Mouse (Mus musculus): ENCODE results near the gene Abcb6.
A peak's percentile ranks its signal among the peaks of the same experiment; 100 is the strongest.

Abcb6 gene

GRCm38 (mm10) chr1:75201236-75201635 is 21.0 kb upstream of the Abcb6 start:
- DNase-seq (ENCODE audit: low spot score) = no peak

DNA sequence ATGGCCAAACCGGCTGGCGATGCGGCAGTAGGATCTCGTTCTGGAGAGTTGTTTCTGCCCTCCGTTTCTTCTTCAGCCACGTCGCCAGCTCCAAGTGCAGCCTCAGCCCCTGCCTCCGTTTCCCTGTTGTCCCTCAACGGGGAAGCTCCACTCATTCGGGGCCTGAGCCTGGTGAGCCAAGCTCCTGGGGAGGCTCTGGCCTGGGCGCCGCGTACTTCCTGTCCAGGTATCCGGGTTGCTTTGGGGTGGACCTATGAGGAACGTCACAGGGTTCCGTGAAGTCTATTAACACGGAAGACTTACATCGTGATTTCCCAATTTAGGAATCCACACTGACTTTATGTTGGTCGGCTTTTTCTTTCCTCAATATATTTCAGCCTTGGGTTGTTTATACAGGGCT is 12.3 kb upstream of the Abcb6 start:
- no peak for DNase-seq (ENCODE audit: low spot score)

DNA sequence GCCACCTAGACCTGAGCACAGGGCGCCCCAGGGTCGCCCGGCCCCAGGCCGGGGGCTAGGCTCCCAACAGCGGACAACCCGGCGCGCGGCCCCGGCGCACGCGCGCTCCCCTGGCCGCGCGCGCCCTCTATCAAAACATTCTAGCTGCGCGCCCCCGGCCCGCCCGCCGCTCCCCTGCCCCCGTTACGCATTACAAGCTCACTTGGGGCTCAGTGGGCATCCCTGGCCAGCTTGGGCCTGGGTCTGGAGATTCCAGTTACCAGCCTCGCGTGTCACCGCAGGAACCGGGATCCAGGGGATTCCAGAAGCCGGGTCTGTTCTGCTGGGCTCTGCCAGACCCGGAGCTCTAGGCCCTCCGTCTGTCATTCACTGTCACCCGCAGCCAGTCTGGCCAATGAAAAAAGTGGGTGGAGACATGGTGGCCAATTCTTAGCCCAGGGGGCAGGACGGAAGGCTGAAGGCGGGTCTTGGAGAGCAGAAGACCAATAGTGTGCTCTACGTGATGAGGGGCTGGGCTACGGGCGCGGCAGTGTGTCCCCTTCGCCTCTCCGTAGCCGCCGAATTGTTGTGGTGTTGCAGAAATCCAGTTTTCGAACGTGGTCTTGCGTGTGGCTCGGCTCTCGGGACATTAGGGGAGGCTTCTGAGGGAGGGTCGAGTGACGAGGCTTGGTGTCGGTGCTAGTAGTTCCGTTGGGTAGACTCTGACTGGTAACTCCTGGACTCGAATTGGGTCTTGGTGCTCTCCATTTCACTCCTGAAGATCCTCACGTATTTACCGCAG is 11.6 kb upstream of the Abcb6 start, which contains the start of the genes Ankzf1 and Atg9a:
TSS of gene Ankzf1 (plus strand) at position 530 of the 781 bp plus-strand sequence.
TSS of gene Atg9a (minus strand) at position 575 of the 781 bp plus-strand sequence.
- peak; percentile 97 for DNase-seq (ENCODE audit: low spot score)

- no peak for DNase-seq (ENCODE audit: low spot score)
Measured at GRCm38 (mm10) chr1:75191258-75191621, 11.0 kb upstream of the Abcb6 start.

- DNase-seq (ENCODE audit: low spot score) = no peak
Measured at GRCm38 (mm10) chr1:75190577-75190976, 10.4 kb upstream of the Abcb6 start.

DNA sequence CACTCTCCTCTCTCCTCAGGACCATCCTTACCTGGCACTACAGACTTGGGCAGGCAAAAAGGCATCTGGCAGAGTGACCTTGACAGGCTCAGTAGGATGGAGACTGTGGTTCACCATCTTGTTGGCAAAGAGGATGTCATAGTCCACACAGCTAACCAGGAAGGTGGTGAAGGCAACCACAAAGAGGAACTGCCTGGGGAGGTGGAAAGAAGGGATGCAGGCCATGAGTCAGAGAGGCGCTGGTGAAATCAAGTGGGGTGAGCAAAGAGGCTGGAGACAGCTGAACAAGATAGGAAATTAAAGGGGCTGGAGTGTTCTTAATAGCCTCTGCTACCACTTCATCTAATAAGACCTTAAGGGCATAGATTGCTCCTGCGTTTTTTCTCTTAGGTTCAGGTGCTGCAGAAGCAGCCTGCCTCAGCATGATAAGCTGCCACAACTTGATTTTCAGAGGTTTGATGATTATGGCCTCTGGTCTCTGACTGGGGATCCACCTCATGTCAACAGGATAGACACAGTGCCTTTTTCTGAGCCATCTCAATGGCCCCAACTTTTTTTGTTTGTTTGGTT is 7.8 kb upstream of the Abcb6 start:
- DNase-seq (ENCODE audit: low spot score) = no peak

- no peak for DNase-seq (ENCODE audit: low spot score)
Measured at GRCm38 (mm10) chr1:75187126-75187525, 6.9 kb upstream of the Abcb6 start.

DNA sequence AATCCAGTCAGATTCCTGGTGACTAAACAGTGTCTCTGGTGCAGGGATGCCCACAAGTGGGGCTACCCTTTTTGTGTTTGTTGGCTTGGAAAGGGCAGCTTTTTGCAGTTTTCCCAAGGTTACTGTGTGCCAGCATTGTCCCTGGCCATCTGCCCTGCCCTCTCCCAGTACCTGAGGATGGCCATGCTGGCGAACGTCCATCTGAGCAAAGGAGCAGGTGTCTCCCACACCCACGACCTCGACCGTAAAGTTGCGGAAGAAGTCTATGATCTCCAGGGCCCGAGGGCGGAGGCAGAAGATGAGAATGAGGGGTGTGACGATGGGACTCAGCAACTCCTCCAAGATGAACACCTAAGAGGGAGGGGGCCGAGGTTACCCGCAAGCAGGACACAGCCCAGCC is 5.3 kb upstream of the Abcb6 start:
- DNase-seq (ENCODE audit: low spot score) = no peak

DNA sequence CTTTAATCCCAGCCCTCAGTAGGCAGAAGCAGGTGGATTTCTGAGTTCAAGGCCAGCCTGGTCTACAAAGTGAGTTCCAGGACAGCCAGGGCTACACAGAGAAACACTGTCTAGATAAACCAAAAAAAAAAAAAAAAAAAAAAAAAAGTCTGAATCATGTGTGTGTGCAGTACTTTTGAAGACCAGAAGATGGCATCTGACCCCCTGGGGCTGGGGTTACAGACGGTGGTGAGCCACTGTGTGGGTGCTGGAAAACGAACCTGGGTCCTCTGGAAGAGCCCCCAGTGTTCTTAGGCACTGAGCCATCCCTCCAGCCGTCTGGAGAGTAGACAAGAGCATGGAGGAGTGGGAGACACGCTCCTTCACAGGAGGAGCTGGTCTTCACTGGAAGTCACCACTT is 2.0 kb upstream of the Abcb6 start:
- DNase-seq (ENCODE audit: low spot score) = no peak

GRCm38 (mm10) chr1:75181377-75181870 is 1.2 kb upstream of the Abcb6 start:
- DNase-seq (ENCODE audit: low spot score) = no peak

GRCm38 (mm10) chr1:75180741-75181140 is 549 bp upstream of the Abcb6 start:
- no peak for DNase-seq (ENCODE audit: low spot score)

DNA sequence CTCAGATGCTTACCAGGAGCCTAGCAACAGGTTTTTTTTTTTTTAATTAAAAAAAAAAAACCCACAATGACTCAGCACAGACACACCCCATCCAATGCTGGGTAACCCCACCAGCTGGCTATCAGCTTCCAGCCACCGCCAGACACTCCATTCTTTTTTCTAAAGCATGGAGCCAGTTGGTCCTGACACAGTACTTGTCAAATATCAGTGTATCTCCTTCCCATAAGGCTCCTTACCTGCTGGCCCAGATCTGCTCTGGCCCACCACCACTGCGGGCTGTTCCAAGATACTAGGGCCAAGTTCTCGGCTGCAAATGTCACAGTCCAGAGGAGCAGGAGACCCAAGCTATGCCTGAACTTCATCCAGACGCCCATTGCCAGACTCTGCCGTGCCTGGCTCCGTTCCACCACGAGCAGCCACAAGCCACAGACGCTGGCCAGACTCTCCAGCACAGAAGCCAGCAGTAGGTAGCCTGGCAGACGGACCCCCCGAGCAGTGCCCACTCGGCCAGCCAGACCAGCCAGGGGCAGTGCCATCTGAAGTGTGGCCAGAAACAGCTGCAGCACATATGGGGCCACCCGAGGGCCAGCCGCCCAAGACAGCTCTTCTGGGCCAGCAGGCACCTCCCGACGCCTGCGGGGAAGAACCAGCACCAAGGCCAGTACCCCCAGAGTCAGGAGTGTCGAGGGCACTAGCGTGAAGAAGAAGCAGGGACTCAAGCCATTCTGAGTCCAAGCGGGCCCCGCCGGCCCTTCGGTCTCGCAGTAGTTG is 673 bp downstream of the Abcb6 start:
- DNase-seq (ENCODE audit: low spot score) = peak; percentile 48

DNA sequence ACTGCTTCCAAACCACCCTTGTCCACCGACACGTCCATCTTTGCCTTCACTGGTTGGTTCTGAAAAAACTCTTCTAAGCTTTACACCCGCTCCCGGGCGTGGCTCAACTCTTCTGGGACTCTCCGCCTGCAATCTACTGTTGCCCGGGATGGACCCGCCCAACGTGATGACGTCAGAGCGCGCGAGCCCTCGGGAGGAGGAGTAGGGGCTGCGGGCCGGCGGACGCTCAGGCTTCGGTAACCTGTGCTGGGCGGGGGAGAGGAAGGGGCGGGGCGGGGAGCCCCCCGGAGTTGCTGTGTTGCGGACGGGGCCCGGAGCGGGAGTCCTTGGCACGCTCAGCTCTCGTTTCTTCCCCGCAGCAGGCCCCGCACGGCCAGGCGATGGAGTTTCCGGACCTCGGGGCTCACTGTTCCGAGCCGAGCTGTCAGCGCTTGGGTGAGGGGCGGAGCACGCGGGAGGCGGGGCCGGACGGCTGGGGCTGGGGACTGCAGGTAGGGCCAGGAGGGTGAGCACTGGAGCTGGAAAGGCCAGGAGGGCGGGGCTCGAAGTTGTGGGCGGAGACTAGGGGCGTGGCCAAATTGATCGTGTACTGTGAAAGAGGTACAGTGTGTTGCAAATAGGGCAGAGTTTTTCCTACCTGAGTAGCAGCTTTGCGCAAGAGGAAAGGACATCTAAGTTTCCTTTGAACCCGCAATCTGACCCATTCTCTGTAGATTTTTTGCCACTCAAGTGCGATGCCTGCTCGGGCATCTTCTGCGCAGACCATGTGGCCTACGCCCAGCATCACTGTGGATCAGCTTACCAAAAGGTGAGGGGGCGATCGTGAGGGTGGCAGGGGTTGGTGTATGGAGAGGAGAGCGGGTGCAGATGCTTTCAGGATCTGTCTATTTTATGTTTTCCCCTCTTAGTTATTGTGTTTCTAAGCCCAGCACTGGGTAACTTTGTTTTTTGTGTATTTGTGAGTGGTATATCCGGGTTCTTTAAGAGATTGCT is 11.4 kb downstream of the Abcb6 start, which contains the start of gene Zfand2b:
TSS of gene Zfand2b (plus strand) at position 175 of the 993 bp plus-strand sequence.
- DNase-seq (ENCODE audit: low spot score) = peak; percentile 96

GRCm38 (mm10) chr1:75168093-75168471 is 12.1 kb downstream of the Abcb6 start:
- DNase-seq (ENCODE audit: low spot score) = no peak

- no peak for DNase-seq (ENCODE audit: low spot score)
Measured at GRCm38 (mm10) chr1:75160256-75160617, 20.0 kb downstream of the Abcb6 start.

DNA sequence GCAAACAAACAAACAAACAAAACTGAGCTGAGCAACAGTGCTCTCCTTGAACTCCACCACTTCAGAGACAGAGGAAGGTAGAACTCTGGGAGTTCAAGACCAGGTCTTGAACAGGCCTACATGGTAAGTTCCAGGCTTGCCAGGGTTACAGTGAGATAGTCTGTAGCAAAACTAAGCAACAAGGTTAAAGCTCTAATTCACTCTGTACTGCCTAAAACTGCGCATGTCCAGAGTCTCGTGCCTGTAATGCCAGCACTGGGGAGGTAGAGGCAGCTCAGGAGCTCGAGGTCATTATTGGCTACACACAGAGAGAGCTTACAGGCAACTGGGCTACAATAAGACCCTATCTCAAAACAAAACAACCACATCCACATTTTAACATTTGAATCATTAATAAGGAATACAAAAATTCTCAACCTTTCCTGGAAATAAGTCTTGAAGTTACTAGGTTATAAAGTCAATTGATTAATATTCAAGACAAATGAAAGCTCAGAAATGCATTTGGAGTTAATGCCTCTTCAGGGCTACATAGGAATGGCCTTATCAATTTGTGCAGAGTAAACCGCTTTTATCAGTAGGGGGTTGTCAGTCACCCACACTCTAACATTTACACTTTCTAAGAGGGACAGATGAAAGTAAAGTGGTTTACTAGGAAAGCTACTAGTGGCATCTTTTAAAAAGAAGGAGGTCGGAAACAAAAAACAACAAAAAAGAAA is 20.5 kb downstream of the Abcb6 start:
- DNase-seq (ENCODE audit: low spot score) = no peak

- no peak for DNase-seq (ENCODE audit: low spot score)
Measured at GRCm38 (mm10) chr1:75158990-75159389, 21.2 kb downstream of the Abcb6 start.

GRCm38 (mm10) chr1:75155837-75156236 is 24.4 kb downstream of the Abcb6 start:
- peak; percentile 1 for DNase-seq (ENCODE audit: low spot score)

DNA sequence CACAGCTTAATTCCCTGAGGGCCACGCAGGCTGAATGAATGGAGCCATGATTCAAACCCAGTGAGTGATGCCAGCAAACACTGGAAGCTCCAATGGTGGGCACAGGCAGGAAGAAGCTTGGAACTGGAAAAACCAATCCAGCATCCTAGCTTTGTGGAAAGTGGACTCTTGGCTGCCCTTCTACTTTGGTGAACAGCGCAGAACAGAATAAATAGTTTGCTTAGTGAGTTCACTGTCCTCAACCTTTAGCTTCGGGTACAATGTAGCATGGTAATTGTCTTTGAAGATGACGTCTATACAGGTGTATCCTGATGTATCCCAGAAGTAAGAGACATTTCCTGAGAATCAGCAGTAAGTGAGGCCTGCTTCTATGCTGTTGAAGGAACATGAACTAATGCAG is 31.5 kb downstream of the Abcb6 start:
- no peak for DNase-seq (ENCODE audit: low spot score)

- no peak for DNase-seq (ENCODE audit: low spot score)
Measured at GRCm38 (mm10) chr1:75147411-75148135, 32.6 kb downstream of the Abcb6 start.

All from layer of hippocampus, adult 11-12 months (tissue).